Mouse (Mus musculus): ENCODE data around the gene Coro2b. TPM values are rescaled to one million over a fixed set of nuclear protein-coding genes. Genes with fewer than 3 reads are reported as not detected.

The Coro2b gene
- polyA plus RNA-seq, 1 experiment from 2014 or later, result 6.9 TPM

GRCm38 (mm10) chr9:62484107-62484506, 52.7 kb downstream of the Coro2b start:
- Histone ChIP-seq H3K4me1 (ENCODE audit: control insufficient read depth in 2 of 2, insufficient read depth in 2 of 2, low read length in 2 of 2) (no peaks in the 10 kb centered on the region; a peak in 1 of 4 replicates), H3K4me3 (ENCODE audit: control insufficient read depth in 1 of 2, insufficient read depth in 1 of 2, low read depth in 1 of 2, low read length in 2 of 2) (no peak overlapping the region), H3K36me3 (ENCODE audit: control insufficient read depth, insufficient read depth, low read length) (no peaks in the 10 kb centered on the region), H3K9me3 (ENCODE audit: control insufficient read depth, low read length) (no peaks in the 10 kb centered on the region), H3K4me2 (ENCODE audit: low read length) (no peak overlapping the region), H3K27me3 (ENCODE audit: control insufficient read depth, insufficient read depth, low read length) (no peaks in the 10 kb centered on the region), H3K27ac (replicated peaks in 1 of 2; ENCODE audit: control insufficient read depth in 1 of 2, insufficient read depth in 1 of 2, low read depth in 2 of 2, low read length in 2 of 2) (no peak overlapping the region), H3K9ac (ENCODE audit: low read length) (no peak overlapping the region)
- ATAC-seq (ENCODE audit: insufficient number of reproducible peaks, insufficient read depth, low FRiP score, low read depth), result no peak
- WGBS, result 42% methylated on average over 4 of the region's 4 CpGs

GRCm38 (mm10) chr9:62482788-62483187, 54.1 kb downstream of the Coro2b start:
- Histone ChIP-seq H3K27ac (replicated peaks in 1 of 2; ENCODE audit: control insufficient read depth in 1 of 2, insufficient read depth in 1 of 2, low read depth in 2 of 2, low read length in 2 of 2) (no peak overlapping the region), H3K4me2 (ENCODE audit: low read length) (no peak overlapping the region), H3K9me3 (ENCODE audit: control insufficient read depth, low read length) (no peaks in the 10 kb centered on the region), H3K4me3 (ENCODE audit: control insufficient read depth in 1 of 2, insufficient read depth in 1 of 2, low read depth in 1 of 2, low read length in 2 of 2) (no peak overlapping the region), H3K4me1 (ENCODE audit: control insufficient read depth in 2 of 2, insufficient read depth in 2 of 2, low read length in 2 of 2) (peaks cover 0 to under 1% of the 10 kb centered on the region in 2 experiments; a peak in 2 of 4 replicates), H3K27me3 (ENCODE audit: control insufficient read depth, insufficient read depth, low read length) (no peaks in the 10 kb centered on the region), H3K36me3 (ENCODE audit: control insufficient read depth, insufficient read depth, low read length) (no peaks in the 10 kb centered on the region), H3K9ac (ENCODE audit: low read length) (no peak overlapping the region)
- WGBS, result 74% methylated on average over 3 of the region's 3 CpGs
- ATAC-seq (ENCODE audit: insufficient number of reproducible peaks, insufficient read depth, low FRiP score, low read depth), result no peak

GRCm38 (mm10) chr9:62480898-62481642, 55.8 kb downstream of the Coro2b start:
- no peaks in the 10 kb centered on the region for H3K36me3 ChIP-seq (ENCODE audit: control insufficient read depth, insufficient read depth, low read length)
- no peak for ATAC-seq (ENCODE audit: insufficient number of reproducible peaks, insufficient read depth, low FRiP score, low read depth)
- no peaks in the 10 kb centered on the region for H3K27me3 ChIP-seq (ENCODE audit: control insufficient read depth, insufficient read depth, low read length)
- no peaks in the 10 kb centered on the region for H3K9me3 ChIP-seq (ENCODE audit: control insufficient read depth, low read length)
- H3K4me1 ChIP-seq (ENCODE audit: control insufficient read depth in 2 of 2, insufficient read depth in 2 of 2, low read length in 2 of 2), result peaks cover 8 to 12% of the 10 kb centered on the region in 2 experiments; a peak in 3 of 4 replicates
- no peak overlapping the region for H3K4me2 ChIP-seq (ENCODE audit: low read length)
- no peak overlapping the region for H3K9ac ChIP-seq (ENCODE audit: low read length)
- 71% methylated on average over 6 of the region's 6 CpGs for WGBS
- H3K4me3 ChIP-seq (ENCODE audit: control insufficient read depth in 1 of 2, insufficient read depth in 1 of 2, low read depth in 1 of 2, low read length in 2 of 2), result no peak overlapping the region
- no peak overlapping the region for H3K27ac ChIP-seq (replicated peaks in 1 of 2; ENCODE audit: control insufficient read depth in 1 of 2, insufficient read depth in 1 of 2, low read depth in 2 of 2, low read length in 2 of 2)

- no peaks in the 10 kb centered on the region for H3K27me3 ChIP-seq (ENCODE audit: control insufficient read depth, insufficient read depth, low read length)
- WGBS, result 84% methylated on average over 9 of the region's 9 CpGs
- H3K4me3 ChIP-seq (ENCODE audit: control insufficient read depth in 1 of 2, insufficient read depth in 1 of 2, low read depth in 1 of 2, low read length in 2 of 2), result no peak overlapping the region
- no peak overlapping the region for H3K9ac ChIP-seq (ENCODE audit: low read length)
- no peak overlapping the region for H3K4me2 ChIP-seq (ENCODE audit: low read length)
- ATAC-seq (ENCODE audit: insufficient number of reproducible peaks, insufficient read depth, low FRiP score, low read depth), result no peak
- no peaks in the 10 kb centered on the region for H3K36me3 ChIP-seq (ENCODE audit: control insufficient read depth, insufficient read depth, low read length)
- H3K27ac ChIP-seq (replicated peaks in 1 of 2; ENCODE audit: control insufficient read depth in 1 of 2, insufficient read depth in 1 of 2, low read depth in 2 of 2, low read length in 2 of 2), result no peak overlapping the region
- peaks cover 8 to 12% of the 10 kb centered on the region in 2 experiments; a peak in 3 of 4 replicates for H3K4me1 ChIP-seq (ENCODE audit: control insufficient read depth in 2 of 2, insufficient read depth in 2 of 2, low read length in 2 of 2)
- no peaks in the 10 kb centered on the region for H3K9me3 ChIP-seq (ENCODE audit: control insufficient read depth, low read length)
These were observed 56.7 kb downstream of the Coro2b start for GRCm38 (mm10) chr9:62480149-62480548.

GRCm38 (mm10) chr9:62476782-62477487, 59.9 kb downstream of the Coro2b start:
- ATAC-seq (ENCODE audit: insufficient number of reproducible peaks, insufficient read depth, low FRiP score, low read depth), result peak; percentile 86
- H3K9me3 ChIP-seq (ENCODE audit: control insufficient read depth, low read length), result no peaks in the 10 kb centered on the region
- WGBS, result 39% methylated on average over 11 of the region's 11 CpGs
- 0 out of 2 replicates have a peak overlapping the region, but pooled peaks have one; percentile 36 for H3K9ac ChIP-seq (ENCODE audit: low read length)
- H3K4me2 ChIP-seq (ENCODE audit: low read length), result no peak overlapping the region
- H3K4me3 ChIP-seq (ENCODE audit: control insufficient read depth in 1 of 2, insufficient read depth in 1 of 2, low read depth in 1 of 2, low read length in 2 of 2), result no peak overlapping the region
- no peaks in the 10 kb centered on the region for H3K36me3 ChIP-seq (ENCODE audit: control insufficient read depth, insufficient read depth, low read length)
- peak overlapping the region; percentile 5 to 52; a peak in 1 of 4 replicates for H3K27ac ChIP-seq (replicated peaks in 1 of 2; ENCODE audit: control insufficient read depth in 1 of 2, insufficient read depth in 1 of 2, low read depth in 2 of 2, low read length in 2 of 2)
- no peaks in the 10 kb centered on the region for H3K27me3 ChIP-seq (ENCODE audit: control insufficient read depth, insufficient read depth, low read length)
- peaks cover 8 to 12% of the 10 kb centered on the region in 2 experiments; a peak in 3 of 4 replicates for H3K4me1 ChIP-seq (ENCODE audit: control insufficient read depth in 2 of 2, insufficient read depth in 2 of 2, low read length in 2 of 2)

- WGBS, result 79% methylated on average over 2 of the region's 2 CpGs
- H3K4me3 ChIP-seq (ENCODE audit: control insufficient read depth in 1 of 2, insufficient read depth in 1 of 2, low read depth in 1 of 2, low read length in 2 of 2), result no peak overlapping the region
- peaks cover 8 to 12% of the 10 kb centered on the region in 2 experiments; a peak in 3 of 4 replicates for H3K4me1 ChIP-seq (ENCODE audit: control insufficient read depth in 2 of 2, insufficient read depth in 2 of 2, low read length in 2 of 2)
- ATAC-seq (ENCODE audit: insufficient number of reproducible peaks, insufficient read depth, low FRiP score, low read depth), result no peak
- no peaks in the 10 kb centered on the region for H3K9me3 ChIP-seq (ENCODE audit: control insufficient read depth, low read length)
- no peak overlapping the region for H3K9ac ChIP-seq (ENCODE audit: low read length)
- H3K27me3 ChIP-seq (ENCODE audit: control insufficient read depth, insufficient read depth, low read length), result no peaks in the 10 kb centered on the region
- no peak overlapping the region for H3K4me2 ChIP-seq (ENCODE audit: low read length)
- 0 out of 4 replicates have a peak overlapping the region, but pooled peaks of 1 of the 2 experiments have one; percentile 2 for H3K27ac ChIP-seq (replicated peaks in 1 of 2; ENCODE audit: control insufficient read depth in 1 of 2, insufficient read depth in 1 of 2, low read depth in 2 of 2, low read length in 2 of 2)
- H3K36me3 ChIP-seq (ENCODE audit: control insufficient read depth, insufficient read depth, low read length), result no peaks in the 10 kb centered on the region
These were observed 62.6 kb downstream of the Coro2b start for GRCm38 (mm10) chr9:62474206-62474605.

- no peak overlapping the region for H3K9ac ChIP-seq (ENCODE audit: low read length)
These were observed 65.2 kb downstream of the Coro2b start for GRCm38 (mm10) chr9:62471541-62472189.

More at GRCm38 (mm10) chr9:62471541-62472189, 65.2 kb downstream of the Coro2b start:
- Histone ChIP-seq H3K4me1 (ENCODE audit: control insufficient read depth in 2 of 2, insufficient read depth in 2 of 2, low read length in 2 of 2) (peaks cover under 1 to 2% of the 10 kb centered on the region in 2 experiments; a peak in 2 of 4 replicates), H3K9me3 (ENCODE audit: control insufficient read depth, low read length) (no peaks in the 10 kb centered on the region), H3K27me3 (ENCODE audit: control insufficient read depth, insufficient read depth, low read length) (no peaks in the 10 kb centered on the region), H3K36me3 (ENCODE audit: control insufficient read depth, insufficient read depth, low read length) (no peaks in the 10 kb centered on the region), H3K4me3 (ENCODE audit: control insufficient read depth in 1 of 2, insufficient read depth in 1 of 2, low read depth in 1 of 2, low read length in 2 of 2) (no peak overlapping the region), H3K27ac (replicated peaks in 1 of 2; ENCODE audit: control insufficient read depth in 1 of 2, insufficient read depth in 1 of 2, low read depth in 2 of 2, low read length in 2 of 2) (no peak overlapping the region), H3K4me2 (ENCODE audit: low read length) (no peak overlapping the region)
- no peak for ATAC-seq (ENCODE audit: insufficient number of reproducible peaks, insufficient read depth, low FRiP score, low read depth)
- 88% methylated on average over 14 of the region's 14 CpGs for WGBS

Data from heart, embryonic 14.5 days (tissue).